Mouse (Mus musculus) neural tube, embryonic 12.5 days (tissue): ENCODE measurements around the gene Pdha2. TPM values are rescaled to one million over a fixed set of nuclear protein-coding genes. Genes with fewer than 3 reads are reported as not detected.

Source experiments
- ATAC-seq: fragments of 200-750 bp; cut with Nextera tagmentation; 2 replicates; pipeline ENCODE4 v1.8.0; 2017; ENCODE audit warnings: low read depth, mild to moderate bottlenecking, moderate TSS enrichment, moderate library complexity; ENCODE audit not compliant: low FRiP score
- H3K27ac ChIP-seq: fragments of 300-500 bp; sonication (generic); 2 replicates; pipeline ENCODE4 v1.5.1; 2016
- H3K27me3 ChIP-seq: fragments of 300-500 bp; sonication (generic); replicated peaks from 2 replicates; pipeline ENCODE4 v1.6.1; 2016; ENCODE audit warnings: mild to moderate bottlenecking
- H3K36me3 ChIP-seq: fragments of 300-500 bp; sonication (generic); 2 replicates; pipeline ENCODE4 v1.6.1; 2016; ENCODE audit warnings: mild to moderate bottlenecking
- H3K4me1 ChIP-seq: fragments of 300-500 bp; sonication (generic); 2 replicates; pipeline ENCODE4 v1.6.1; 2016
- H3K4me2 ChIP-seq: fragments of 300-500 bp; sonication (generic); replicated peaks from 2 replicates; pipeline ENCODE4 v1.6.1; 2016; ENCODE audit warnings: mild to moderate bottlenecking
- H3K4me3 ChIP-seq: fragments of 300-500 bp; sonication (generic); 2 replicates; pipeline ENCODE4 v1.5.1; 2016
- H3K9ac ChIP-seq: fragments of 300-500 bp; sonication (generic); 2 replicates; pipeline ENCODE4 v1.6.1; 2016; ENCODE audit warnings: mild to moderate bottlenecking
- H3K9me3 ChIP-seq: fragments of 300-500 bp; sonication (generic); 2 replicates; pipeline ENCODE4 v1.6.1; 2016; ENCODE audit warnings: mild to moderate bottlenecking
- WGBS: fragments of 180-500 bp; shearing (Covaris S2); methylation state at CpG from one replicate; pipeline ENCODE4 v1.1.7; 2016; 5-methylcytosine and 5-hydroxymethylcytosine counted together
- polyA plus RNA-seq: library from polyadenylated mRNA; unstranded; fragments of >200 nt; fragmentation: Nextera tagmentation; extraction: Ambion mirVana; gene quantifications from 2 replicates; pipeline ENCODE4 v1.2.1, GENCODE M21; 2016

Pdha2 gene
- not detected in 2 replicates for polyA plus RNA-seq

- Histone ChIP-seq H3K9me3 (peaks cover 9% of the 10 kb centered on the region; the same call in 1 of the 2 replicates), H3K27ac (no peak within 1 kb of the TSS), H3K4me2 (no peak within 1 kb of the TSS), H3K27me3 (no peaks in the 10 kb centered on the region), H3K4me3 (no peak within 1 kb of the TSS), H3K36me3 (no peaks in the 10 kb centered on the region), H3K9ac (no peak within 1 kb of the TSS), H3K4me1 (no peaks in the 10 kb centered on the region)
- ATAC-seq = no peak
- WGBS = 92% methylated on average over 5 of the region's 5 CpGs
Observed at GRCm38 (mm10) chr3:141212255-141212654, at the start of gene Pdha2. Gene Pdha2, minus strand, starts transcription at chr3:141212355.

GRCm38 (mm10) chr3:141260518-141260917, 48.4 kb upstream of the Pdha2 start:
- Histone ChIP-seq H3K4me3 (no peak overlapping the region), H3K27me3 (no peaks in the 10 kb centered on the region), H3K9me3 (no peaks in the 10 kb centered on the region), H3K27ac (no peak overlapping the region), H3K9ac (no peak overlapping the region), H3K4me2 (no peak overlapping the region), H3K4me1 (no peaks in the 10 kb centered on the region), H3K36me3 (no peaks in the 10 kb centered on the region)
- 94% methylated on average over 1 of the region's 1 CpGs for WGBS
- no peak for ATAC-seq

- Histone ChIP-seq H3K4me1 (no peaks in the 10 kb centered on the region), H3K4me2 (no peak overlapping the region), H3K36me3 (no peaks in the 10 kb centered on the region), H3K9me3 (no peaks in the 10 kb centered on the region), H3K9ac (no peak overlapping the region), H3K4me3 (no peak overlapping the region), H3K27ac (no peak overlapping the region), H3K27me3 (no peaks in the 10 kb centered on the region)
- ATAC-seq = no peak
- WGBS = 92% methylated on average over 1 of the region's 1 CpGs
Observed at GRCm38 (mm10) chr3:141251440-141251839, 39.3 kb upstream of the Pdha2 start.

GRCm38 (mm10) chr3:141244725-141245298, 32.7 kb upstream of the Pdha2 start:
- ATAC-seq = no peak
- 72% methylated on average over 5 of the region's 5 CpGs for WGBS
- H3K4me3 ChIP-seq = no peak overlapping the region
- H3K9ac ChIP-seq = no peak overlapping the region
- H3K36me3 ChIP-seq = no peaks in the 10 kb centered on the region
- H3K27ac ChIP-seq = no peak overlapping the region
- no peaks in the 10 kb centered on the region for H3K9me3 ChIP-seq
- no peak overlapping the region for H3K4me2 ChIP-seq
- H3K27me3 ChIP-seq = no peaks in the 10 kb centered on the region
- no peaks in the 10 kb centered on the region for H3K4me1 ChIP-seq

- Histone ChIP-seq H3K4me2 (no peak overlapping the region), H3K27me3 (no peaks in the 10 kb centered on the region), H3K36me3 (no peaks in the 10 kb centered on the region), H3K27ac (no peak overlapping the region), H3K9ac (no peak overlapping the region), H3K4me1 (no peaks in the 10 kb centered on the region), H3K4me3 (no peak overlapping the region), H3K9me3 (no peaks in the 10 kb centered on the region)
- WGBS = 78% methylated on average over 2 of the region's 2 CpGs
- ATAC-seq = no peak
Observed at GRCm38 (mm10) chr3:141238071-141238470, 25.9 kb upstream of the Pdha2 start.

- H3K27ac ChIP-seq = no peak overlapping the region
- 63% methylated on average over 2 of the region's 2 CpGs for WGBS
- no peaks in the 10 kb centered on the region for H3K27me3 ChIP-seq
Observed at GRCm38 (mm10) chr3:141229148-141229547, 17.0 kb upstream of the Pdha2 start.

GRCm38 (mm10) chr3:141222339-141222738, 10.2 kb upstream of the Pdha2 start:
- H3K27me3 ChIP-seq = no peaks in the 10 kb centered on the region
- H3K9ac ChIP-seq = no peak overlapping the region
- ATAC-seq = no peak
- WGBS = 75% methylated on average over 1 of the region's 1 CpGs
- no peak overlapping the region for H3K4me2 ChIP-seq
- no peaks in the 10 kb centered on the region for H3K9me3 ChIP-seq
- H3K27ac ChIP-seq = no peak overlapping the region
- H3K4me1 ChIP-seq = no peaks in the 10 kb centered on the region
- H3K4me3 ChIP-seq = no peak overlapping the region
- H3K36me3 ChIP-seq = no peaks in the 10 kb centered on the region

More at GRCm38 (mm10) chr3:141229148-141229547, 17.0 kb upstream of the Pdha2 start:
- Histone ChIP-seq H3K4me2 (no peak overlapping the region), H3K4me3 (no peak overlapping the region), H3K9ac (no peak overlapping the region), H3K9me3 (no peaks in the 10 kb centered on the region), H3K4me1 (no peaks in the 10 kb centered on the region), H3K36me3 (no peaks in the 10 kb centered on the region)
- no peak for ATAC-seq

GRCm38 (mm10) chr3:141218561-141218960, 6.4 kb upstream of the Pdha2 start:
- Histone ChIP-seq H3K27ac (no peak overlapping the region), H3K4me2 (no peak overlapping the region), H3K27me3 (no peaks in the 10 kb centered on the region), H3K4me3 (no peak overlapping the region), H3K9ac (no peak overlapping the region), H3K4me1 (no peaks in the 10 kb centered on the region), H3K9me3 (no peaks in the 10 kb centered on the region), H3K36me3 (no peaks in the 10 kb centered on the region)
- ATAC-seq = no peak
- WGBS = 76% methylated on average over 2 of the region's 2 CpGs

GRCm38 (mm10) chr3:141216999-141217398, 4.8 kb upstream of the Pdha2 start:
- Histone ChIP-seq H3K4me3 (no peak overlapping the region), H3K9ac (no peak overlapping the region), H3K4me2 (no peak overlapping the region), H3K36me3 (no peaks in the 10 kb centered on the region), H3K27ac (no peak overlapping the region), H3K4me1 (no peaks in the 10 kb centered on the region), H3K27me3 (no peaks in the 10 kb centered on the region), H3K9me3 (no peaks in the 10 kb centered on the region)
- ATAC-seq = no peak

GRCm38 (mm10) chr3:141216237-141216636, 4.1 kb upstream of the Pdha2 start:
- peaks cover 6% of the 10 kb centered on the region; the same call in 1 of the 2 replicates for H3K9me3 ChIP-seq
- H3K4me1 ChIP-seq = no peaks in the 10 kb centered on the region
- no peak overlapping the region for H3K4me3 ChIP-seq
- H3K27ac ChIP-seq = no peak overlapping the region
- H3K36me3 ChIP-seq = no peaks in the 10 kb centered on the region
- no peak overlapping the region for H3K4me2 ChIP-seq
- no peak overlapping the region for H3K9ac ChIP-seq
- WGBS = 78% methylated on average over 6 of the region's 6 CpGs
- H3K27me3 ChIP-seq = no peaks in the 10 kb centered on the region
- no peak for ATAC-seq

- Histone ChIP-seq H3K4me3 (no peak overlapping the region), H3K27ac (no peak overlapping the region), H3K9ac (no peak overlapping the region), H3K27me3 (no peaks in the 10 kb centered on the region), H3K36me3 (no peaks in the 10 kb centered on the region), H3K4me2 (no peak overlapping the region), H3K9me3 (peaks cover 9% of the 10 kb centered on the region; the same call in 1 of the 2 replicates), H3K4me1 (no peaks in the 10 kb centered on the region)
- 87% methylated on average over 2 of the region's 2 CpGs for WGBS
- no peak for ATAC-seq
Observed at GRCm38 (mm10) chr3:141214789-141215188, 2.6 kb upstream of the Pdha2 start.

GRCm38 (mm10) chr3:141214197-141214596, 2.0 kb upstream of the Pdha2 start:
- no peaks in the 10 kb centered on the region for H3K4me1 ChIP-seq
- no peak for ATAC-seq

GRCm38 (mm10) chr3:141211644-141212043, 511 bp downstream of the Pdha2 start:
- ATAC-seq = no peak
- Histone ChIP-seq H3K9ac (no peak overlapping the region), H3K4me1 (no peaks in the 10 kb centered on the region), H3K27ac (no peak overlapping the region), H3K9me3 (peaks cover 9% of the 10 kb centered on the region; the same call in 1 of the 2 replicates), H3K4me2 (no peak overlapping the region), H3K36me3 (no peaks in the 10 kb centered on the region), H3K4me3 (no peak overlapping the region), H3K27me3 (no peaks in the 10 kb centered on the region)
- 95% methylated on average over 17 of the region's 17 CpGs for WGBS

More at GRCm38 (mm10) chr3:141214197-141214596, 2.0 kb upstream of the Pdha2 start:
- no peak overlapping the region for H3K4me2 ChIP-seq
- no peak overlapping the region for H3K4me3 ChIP-seq
- H3K36me3 ChIP-seq = no peaks in the 10 kb centered on the region
- H3K27me3 ChIP-seq = no peaks in the 10 kb centered on the region
- H3K27ac ChIP-seq = no peak overlapping the region
- no peak overlapping the region for H3K9ac ChIP-seq
- H3K9me3 ChIP-seq = peaks cover 9% of the 10 kb centered on the region; the same call in 1 of the 2 replicates
